Mouse (Mus musculus) heart, postnatal 0 days (tissue): ENCODE measurements around the gene Mxi1.

Experiments used
- CTCF ChIP-seq: IDR thresholded peaks from 2 replicates; pipeline ENCODE4 v1.5.1; 2016; ENCODE audit warnings: antibody characterized with exemption, control low read depth, low read depth
- EP300 ChIP-seq: IDR thresholded peaks from 2 replicates; pipeline ENCODE4 v1.6.1; 2016; ENCODE audit warnings: antibody characterized with exemption, low read depth

- TF ChIP-seq EP300: no peak
- TF ChIP-seq CTCF: no peak
These were observed 44.7 kb downstream of the Mxi1 start for GRCm38 (mm10) chr19:53355065-53355464.
